Mouse (Mus musculus): ENCODE data around the gene Celsr1. TPM values are rescaled to one million over a fixed set of nuclear protein-coding genes. Genes with fewer than 3 reads are reported as not detected.
A peak's percentile ranks its signal among the peaks of the same experiment; 100 is the strongest.

Celsr1 gene
- total RNA-seq, 2 experiments from 2014 or later = 4.1 to 4.7 TPM

DNA sequence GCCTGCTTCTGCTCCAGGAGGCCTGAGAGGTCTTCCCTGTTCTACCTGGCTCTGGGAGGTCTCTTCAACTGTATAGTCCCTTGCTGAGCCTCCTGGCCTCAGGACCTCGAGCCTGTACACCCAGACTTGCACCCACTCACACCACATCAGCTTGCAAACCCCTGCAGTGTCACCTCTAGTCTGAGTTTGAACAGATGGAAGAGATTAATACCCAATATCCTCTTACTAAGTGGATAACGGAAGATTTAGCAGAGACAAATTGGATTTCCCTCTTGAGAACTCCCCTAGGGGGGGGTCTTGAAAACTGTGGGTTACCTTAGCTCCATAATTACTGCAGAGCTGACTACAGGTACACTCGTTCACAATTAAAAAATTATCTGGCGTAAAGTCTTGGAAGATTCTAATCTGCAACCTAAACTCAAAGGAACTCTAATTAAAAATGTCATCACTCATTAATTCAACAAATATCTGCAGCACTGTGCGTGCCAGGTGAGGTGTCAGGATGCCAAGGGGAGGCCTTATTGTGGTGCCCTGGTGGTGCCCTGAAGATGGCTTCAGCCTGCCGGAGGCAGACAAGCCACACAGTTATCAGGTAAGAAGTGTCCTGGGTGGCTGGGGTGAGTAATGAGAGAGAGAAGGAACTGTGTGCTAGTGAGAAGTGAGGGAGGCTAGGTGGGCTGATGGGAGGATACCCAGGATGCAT lies 38.5 kb downstream of the Celsr1 start:
- no peak for DNase-seq

DNA sequence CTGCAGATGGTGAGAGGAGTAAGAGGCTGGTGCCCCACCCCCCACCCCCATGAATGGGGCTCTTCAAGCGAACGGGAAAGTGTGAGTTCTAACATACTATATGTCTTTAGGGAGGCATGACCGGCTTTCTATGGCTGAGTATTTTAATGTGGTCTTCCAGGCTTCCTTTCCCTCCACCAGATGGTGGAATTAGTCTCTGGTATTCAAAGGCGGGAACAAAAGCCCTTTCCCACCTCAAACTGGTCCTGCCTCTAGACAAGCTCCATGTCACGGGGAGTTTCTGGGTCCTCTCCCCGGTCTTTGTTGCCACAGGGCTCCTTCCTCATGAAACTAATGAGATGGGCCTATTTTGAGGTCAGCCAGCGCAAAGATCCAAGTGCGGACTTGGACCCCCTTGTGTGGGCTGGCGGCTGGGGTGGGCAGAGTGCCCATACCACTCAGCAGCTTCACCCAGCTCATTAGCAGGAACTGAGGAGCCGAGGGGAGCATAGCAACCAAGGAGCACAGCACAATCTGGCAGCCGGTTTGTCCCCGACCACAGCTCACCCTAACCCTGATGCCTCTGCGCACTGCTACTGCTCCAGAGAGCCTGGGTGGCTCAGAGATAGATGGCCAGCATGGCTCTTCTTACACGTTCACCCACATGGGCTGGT lies 39.5 kb downstream of the Celsr1 start:
- DNase-seq = peak; percentile 42 to 61

DNA sequence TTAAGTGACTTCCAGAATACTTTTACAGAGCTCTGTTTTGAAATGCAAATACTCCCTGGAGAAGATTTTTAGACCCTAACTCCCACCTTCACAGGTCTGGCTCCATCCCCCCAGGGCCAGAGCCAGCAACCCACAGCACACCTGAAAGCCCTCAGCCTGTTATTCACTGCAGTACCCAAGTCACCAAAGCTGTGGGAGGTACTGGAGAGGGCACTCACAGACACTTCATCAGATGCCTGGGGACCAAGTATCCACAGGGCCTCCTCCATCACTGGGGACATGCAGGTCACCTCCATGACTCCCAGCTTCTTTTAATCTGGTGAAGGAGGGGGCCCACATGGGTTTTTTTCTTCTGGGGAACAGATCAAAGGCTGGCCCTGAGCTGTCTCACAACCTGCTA lies 40.2 kb downstream of the Celsr1 start:
- no peak for DNase-seq

DNA sequence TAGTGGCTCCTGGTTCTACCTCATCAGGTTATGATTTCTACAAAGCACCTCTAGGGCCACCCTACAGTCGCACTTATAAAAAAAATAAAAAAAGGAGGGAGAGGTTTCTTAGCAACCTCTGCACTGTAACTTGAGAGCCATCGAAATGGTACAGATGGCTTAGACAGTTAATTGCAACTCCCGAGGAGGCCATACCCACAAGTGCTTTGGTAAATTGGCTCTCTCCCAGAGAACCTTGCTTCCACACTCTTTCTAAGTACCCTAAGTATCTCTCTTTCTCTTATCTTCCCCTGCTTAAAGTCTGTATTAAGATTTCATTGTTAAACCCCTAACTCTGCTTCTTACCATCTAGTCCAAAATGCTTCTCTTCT lies 41.5 kb downstream of the Celsr1 start:
- no peak for DNase-seq

DNA sequence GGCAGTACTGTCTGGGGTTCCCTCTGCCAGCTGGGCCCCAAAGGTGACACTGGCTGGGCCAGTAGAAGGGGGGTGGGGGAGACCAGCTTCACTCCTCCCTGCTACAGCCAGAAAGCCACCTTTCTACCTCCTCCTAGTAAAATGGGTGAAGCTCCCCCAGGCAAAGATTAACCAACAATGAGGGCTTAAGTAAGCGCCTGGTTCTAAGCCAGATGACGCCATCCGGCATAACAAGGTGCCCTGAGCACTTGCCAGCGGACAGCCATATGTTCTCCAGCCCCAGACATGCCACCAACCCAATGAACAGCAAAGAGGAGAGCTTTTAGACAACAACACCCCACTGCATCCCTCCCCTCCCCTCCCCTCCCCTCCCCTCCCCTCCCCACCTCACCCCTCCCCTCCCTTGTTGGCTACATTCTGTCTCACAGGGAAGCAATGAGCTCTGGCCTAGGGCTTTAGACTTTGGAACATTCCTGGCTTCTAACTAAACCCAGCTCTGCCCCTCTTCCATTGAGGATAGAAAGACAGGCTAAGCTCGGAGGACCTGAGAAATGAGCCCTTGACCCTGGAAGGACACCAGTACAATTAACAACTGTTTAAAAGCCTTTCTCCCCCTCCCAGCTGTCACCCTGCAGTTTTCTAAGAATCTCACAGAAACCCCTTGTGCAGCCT lies 42.0 kb downstream of the Celsr1 start:
- peak in 1 of 2 experiments; percentile 36 for DNase-seq

DNA sequence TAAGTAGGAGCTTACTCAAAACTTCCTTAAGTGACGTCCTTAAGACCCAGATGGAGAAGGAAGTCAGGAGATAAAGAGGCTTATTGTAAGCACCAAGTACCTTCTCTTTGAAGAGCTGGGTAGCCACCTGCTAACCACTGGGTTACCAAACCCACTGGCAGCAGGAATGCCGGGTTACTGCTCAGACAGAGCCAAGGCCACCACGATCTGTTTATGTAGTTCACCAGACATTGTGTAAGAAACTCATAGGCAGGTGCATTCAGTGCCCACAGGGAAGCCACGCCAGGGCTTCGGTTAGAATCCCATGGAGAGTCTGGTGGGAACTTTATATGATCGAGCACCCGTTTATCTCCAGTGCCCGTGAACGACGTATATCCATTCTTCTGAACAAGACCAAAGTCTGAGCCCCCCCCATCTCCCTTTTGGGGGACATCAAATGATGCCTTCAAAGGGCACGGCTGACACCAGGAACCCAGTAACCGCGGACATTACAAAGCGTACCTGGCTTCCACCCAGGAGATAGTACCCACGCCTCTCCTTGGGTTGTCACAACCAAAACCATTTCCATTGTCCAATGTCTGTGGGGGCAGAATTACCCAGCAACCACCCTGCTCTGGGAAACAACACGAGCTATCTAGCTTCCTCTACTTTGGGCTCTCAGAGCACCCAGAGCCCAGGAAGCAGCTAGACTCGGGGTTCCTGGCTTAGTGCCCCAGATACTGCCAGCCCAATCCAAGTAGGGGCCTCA lies 42.7 kb downstream of the Celsr1 start:
- DNase-seq = no peak

DNA sequence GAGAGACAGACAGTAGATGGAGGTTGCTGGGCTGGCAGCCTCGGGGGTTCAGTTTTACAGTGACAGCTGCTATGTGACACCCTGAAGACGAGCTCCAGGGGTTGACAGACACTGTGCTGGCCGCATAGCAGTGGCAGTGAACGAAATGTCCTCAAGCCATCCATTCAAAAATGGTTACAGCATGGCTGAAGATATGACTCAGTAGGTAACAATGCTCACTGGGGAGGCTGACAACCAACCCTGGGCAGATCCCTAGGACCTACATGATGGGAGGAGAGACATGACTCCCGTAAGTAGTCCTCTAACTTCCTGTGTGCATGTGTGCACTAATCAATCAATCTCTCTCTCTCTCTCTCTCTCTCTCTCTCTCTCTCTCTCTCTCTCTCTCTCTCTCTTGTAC lies 45.7 kb downstream of the Celsr1 start:
- no peak for DNase-seq

DNA sequence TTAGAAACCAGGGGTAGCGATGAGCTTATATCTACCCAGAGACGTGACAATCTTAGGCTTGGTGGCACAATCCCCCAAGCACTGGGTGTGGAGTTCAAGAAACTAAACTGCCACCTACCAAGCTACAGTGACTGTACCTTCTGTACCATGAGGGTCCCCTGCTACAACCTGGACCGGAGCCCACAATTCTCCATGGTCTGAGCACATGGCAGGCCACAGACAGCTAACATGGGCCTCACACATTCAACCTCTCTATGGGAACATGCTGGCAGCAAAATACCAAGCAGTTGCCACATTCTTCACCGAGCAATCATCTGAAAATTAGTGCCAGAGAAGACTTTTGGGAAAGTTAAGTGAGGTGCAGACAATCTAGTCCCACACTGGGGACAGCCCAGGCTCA lies 47.4 kb downstream of the Celsr1 start:
- DNase-seq = no peak

DNA sequence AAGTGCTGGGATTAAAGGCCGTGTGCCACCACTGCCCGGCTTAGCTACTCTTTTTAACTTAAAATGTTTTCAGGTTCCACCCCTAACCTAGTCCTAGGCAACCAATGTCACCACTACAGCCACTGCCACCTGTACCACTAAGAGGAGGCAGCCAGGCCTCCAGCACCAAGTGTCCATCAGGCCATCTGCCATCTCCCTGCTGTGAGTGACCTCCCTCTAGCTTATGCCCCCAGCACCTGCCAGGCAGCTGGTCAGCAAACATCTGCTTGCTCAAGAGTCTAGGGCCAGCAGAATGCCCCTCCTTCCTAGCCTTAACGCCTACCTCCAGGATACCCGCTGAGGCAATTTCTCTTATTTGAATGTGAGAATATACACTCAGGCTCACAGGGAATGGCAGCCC lies 48.0 kb downstream of the Celsr1 start:
- no peak for DNase-seq

DNA sequence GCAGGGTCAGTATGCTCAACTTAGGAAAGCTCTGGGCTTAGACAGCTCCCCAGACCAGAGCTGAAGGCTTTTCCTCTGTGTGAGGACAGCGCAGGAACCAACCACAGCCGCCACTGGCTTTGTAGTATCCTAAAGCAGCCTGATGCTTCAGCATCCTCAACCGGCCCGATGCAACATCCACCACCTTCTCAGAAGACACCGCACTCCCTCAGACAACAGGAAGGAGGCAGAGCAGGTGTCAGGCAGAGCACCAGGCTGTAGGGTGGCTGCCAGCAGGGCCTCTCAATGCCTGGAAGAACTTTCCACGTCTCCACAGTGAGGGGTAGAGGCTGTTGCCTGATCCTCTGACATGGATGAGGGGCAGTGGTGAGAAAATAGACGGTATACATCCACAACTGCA lies 50.4 kb downstream of the Celsr1 start:
- no peak for DNase-seq

DNA sequence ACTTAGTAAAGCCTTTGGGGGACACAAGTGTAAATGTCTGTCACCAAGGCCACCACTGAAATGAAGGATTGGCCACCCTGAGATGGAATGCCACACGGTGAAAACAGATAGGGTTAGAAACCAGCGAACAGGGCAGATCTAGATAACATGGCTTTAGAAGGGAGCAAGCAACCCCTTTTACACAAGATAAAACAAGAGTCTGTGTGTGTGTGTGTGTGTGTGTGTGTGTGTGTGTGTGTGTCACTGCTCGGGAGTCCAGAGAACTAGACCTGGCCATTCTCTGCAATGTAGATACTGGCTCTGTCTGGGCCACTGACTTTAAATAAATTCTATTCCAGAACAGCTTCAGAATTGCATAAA lies 51.2 kb downstream of the Celsr1 start:
- no peak for DNase-seq

DNA sequence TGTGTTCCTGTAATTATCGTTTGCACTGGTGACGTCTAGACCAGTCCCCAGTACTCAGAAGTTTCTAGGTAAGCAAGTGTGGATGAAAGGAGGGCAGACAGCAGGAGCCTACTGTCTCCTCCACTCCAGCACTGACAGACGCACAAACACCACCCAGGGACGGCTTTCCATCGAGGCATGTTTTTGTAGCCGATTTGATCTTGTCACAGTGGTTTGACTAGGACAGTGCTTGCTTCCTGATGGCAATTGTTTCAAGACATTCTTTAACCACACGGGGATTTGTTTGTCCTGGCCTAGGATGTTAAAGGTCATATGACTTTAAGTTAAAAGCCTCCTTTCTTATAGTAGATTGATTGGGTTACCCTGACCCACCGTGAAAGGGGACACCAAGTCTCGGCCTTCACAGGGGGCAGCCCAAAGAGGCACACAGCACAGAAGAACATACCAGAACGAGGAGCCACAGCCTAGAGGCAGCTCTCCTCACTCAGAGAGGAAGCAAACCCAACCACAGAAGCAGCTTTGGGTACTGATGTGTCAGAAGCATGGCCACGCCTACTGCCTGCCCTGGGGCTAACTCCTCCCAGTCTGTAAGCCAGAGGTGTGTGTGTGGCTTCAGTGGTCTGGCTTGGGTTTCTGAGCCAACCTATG lies 51.7 kb downstream of the Celsr1 start:
- DNase-seq = no peak

DNA sequence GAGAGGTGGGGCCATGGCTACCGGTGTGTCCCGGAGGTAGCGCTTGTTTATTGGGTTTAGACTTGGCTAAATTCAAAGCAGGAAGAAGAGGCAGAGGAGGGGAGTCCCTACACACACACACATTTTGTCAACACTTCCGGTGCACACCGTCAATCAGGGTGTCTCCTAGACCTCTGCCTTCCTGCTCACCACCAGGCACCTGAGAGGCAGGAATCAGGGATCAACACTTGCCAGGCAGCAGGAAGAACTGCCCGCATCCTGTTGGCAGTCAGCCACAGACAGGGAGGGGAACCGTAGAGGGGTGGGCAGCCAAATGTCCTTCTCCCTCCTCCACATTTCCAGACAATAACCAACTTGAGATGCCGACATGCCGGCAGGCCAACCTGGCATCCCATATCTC lies 56.5 kb downstream of the Celsr1 start:
- DNase-seq = no peak

DNA sequence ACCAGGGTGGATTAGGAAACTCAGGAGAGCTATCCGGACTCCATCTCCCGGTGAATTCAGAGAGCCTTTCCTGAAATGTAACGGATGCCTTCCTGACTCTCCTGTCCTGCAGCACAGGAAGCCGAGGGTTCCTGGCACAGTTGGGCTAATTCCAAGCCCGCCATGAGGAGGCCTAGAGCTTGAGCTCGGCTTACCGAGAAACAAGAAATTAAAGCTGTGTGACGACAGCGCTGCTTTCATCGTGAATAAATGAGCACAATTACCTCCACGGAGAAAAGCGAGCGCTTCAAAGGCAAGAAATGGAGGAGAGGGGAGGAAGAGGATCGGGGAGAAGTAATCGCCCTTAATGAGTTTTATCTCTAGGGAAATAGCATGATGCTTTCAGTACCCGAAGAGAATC lies 57.8 kb downstream of the Celsr1 start:
- DNase-seq = no peak

DNA sequence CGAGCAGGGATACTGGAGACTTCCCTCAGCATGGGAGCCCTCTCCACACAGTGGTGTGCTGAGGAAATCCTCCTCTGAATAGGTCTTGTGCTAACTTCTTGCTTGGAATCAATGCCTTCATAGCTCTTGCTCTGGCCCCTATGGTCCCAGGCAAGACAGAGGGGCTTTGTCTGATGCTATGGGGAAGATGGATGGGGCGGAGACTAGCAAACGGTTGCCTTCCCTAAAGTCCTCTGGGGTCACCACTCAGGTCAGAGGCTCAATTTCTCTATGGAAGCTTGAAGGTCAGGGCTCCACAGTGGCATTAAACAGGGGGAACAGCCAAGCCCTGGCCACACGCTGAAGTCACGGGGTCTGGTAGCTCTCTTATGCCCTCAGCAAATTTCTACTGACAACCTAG lies 62.0 kb downstream of the Celsr1 start:
- DNase-seq = no peak

DNA sequence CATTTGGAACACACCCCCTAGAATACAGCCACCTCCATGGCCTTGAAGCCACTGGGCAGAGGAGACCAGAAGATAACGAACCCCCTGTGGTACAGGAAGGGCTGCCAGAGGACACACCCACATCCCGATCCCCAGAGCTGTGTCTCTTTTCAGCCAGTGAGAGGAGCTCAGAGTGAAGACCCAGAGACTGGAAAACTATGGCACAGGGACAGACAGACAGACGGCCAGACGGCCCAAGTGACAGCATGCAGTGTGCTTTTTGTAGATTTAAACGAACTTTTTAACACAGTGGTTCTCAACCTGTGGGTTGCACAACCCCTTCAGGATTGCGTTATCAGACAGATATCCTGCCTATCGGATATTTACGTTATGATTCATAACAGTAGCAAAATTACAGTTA lies 63.1 kb downstream of the Celsr1 start:
- no peak for DNase-seq

DNA sequence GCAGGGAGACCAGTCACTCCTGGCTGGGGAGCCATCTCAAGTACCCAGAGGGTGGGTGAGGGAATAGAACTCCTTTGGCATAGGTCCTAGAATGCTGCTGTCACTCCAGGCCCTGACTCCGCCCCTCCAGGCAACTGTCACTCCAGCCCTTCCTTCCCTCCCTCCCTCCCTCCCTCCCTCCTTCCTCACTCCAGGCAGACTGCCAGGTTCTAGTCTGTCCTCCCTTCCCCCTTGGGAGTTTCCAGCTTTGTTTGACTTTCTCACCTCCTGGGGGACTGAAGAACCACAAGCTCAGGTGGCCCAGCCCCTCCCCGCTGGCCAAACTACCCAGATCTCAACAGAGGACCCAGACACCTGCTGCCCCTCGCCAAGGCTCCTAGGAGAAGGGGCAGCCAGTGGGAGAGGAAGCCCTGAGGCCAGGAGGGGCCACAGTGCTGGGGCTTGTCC lies 63.8 kb downstream of the Celsr1 start:
- DNase-seq = no peak

DNA sequence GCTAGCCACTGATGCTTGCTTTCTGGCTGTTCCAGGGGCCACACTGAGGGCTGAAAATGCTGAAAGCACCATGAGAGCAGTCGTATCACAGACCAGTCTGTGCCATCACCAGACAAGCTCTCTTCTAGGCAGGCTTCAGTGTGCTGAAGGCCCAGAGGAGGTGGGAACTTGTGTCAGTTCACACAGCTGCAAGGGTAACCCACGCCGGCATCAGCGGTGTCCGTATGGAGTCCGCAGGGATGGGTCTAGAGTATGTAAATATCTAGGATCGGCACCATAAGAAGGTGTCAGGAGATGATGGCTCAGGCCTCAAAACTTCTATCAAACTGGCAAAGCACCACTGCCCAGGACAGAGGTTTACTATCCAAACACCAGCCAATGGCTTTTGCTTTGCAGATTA lies 64.3 kb downstream of the Celsr1 start:
- DNase-seq = no peak

DNA sequence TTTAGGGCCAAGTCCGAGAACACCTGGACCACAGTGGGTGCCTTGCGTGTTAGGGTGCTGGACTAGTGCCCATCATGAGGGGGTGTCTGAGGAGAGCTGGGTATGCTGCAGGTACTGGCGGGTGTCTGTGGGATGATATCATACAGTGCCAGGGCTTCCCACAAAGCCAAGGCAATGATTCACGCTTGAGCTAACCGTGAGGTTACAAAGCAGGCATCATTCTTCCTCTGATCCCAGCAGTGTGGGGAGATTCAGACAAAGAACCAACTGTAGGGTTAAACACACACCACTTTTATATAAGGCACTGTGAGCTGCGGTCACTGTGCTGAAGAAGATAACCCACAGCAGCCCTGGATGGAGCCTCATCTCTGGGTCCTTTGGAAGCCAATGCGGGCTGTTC lies 67.5 kb downstream of the Celsr1 start:
- no peak for DNase-seq

DNA sequence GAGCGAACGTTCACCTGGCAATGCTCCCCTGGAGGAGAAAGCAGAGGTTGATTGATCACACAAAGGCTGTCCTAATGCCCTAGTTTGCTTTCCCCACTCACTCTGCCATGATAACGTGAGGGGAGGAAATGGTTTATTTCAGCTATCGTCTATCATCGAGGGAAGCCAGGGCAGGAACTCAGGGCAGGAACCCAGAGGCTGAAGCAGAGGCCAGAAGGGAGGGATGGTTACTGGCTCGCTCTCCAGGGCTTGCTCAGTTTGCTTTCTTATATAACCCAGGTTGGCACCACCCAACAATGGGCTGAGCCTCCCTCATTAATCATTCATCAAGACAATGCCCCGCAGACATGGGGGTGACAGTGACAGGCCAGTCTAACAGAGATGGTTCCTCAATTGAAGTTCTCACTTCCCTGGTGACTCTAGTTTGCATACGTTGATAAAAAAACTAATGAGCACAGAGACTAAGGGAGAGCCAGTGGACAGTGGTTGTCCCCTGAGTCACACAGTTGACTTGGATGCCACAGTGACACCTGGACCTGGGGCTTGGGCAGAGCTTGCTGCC lies 70.2 kb downstream of the Celsr1 start:
- DNase-seq = no peak

DNA sequence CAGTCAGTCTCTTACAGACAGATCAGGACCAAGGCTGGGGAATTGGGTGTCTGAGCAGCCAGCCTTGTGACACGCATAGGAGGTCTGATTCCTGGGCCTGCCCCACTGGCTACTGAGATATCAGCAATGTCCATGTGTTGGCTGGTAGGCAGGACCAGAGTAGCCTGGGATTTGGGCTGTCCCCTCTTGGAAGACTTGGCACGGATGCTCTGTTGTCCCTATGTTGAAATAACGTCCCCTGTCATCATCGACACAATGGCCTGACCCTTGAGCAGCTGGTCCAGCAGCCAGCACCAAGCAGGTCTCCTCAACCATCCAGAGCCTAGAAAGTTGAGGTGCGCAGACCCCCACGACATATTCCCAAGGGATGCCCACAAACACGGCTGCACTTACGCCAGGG lies 70.9 kb downstream of the Celsr1 start:
- no peak for DNase-seq

DNA sequence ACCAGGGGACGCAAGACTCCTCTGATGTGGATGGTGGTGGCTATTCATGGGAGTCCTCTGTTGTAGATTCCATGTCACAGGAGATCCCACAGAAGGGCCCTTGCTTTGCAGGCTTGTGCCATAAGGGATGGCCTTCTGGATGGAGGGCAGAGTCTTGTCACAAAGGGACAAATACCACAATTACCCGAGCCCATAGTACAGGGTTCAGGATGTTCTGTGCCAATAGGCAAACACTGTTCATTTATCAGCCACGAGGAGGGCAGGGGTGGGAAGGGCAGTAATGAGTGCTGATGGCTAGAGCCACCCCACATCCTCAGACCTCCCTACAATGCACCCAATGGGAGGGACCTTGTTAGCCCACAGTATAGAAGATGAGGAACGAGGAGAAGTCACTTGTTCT lies 71.9 kb downstream of the Celsr1 start:
- no peak for DNase-seq

DNA sequence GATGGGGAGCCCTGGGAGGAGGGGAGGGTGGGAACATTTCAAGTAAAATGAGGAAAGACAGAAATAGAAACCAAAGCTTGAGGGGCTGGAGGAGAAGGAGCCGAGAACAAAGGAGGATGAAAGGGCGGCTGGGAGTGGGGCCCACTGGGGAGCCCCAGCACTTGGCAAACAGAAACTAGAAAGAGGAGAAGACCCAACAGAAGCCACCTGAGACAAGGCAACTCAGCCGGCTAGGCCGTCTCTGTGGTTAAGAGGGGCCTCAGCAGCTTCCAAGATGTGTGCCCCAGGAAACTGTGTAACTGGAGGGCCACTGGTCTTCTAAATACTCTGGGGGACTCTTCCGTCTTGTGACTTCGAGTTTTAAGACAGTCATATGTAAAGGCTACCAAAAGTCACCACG lies 72.4 kb downstream of the Celsr1 start:
- no peak for DNase-seq

All from layer of hippocampus, postnatal 36 days (tissue).